Mouse (Mus musculus): ENCODE measurements around the gene Etv3. TPM values are rescaled to one million over a fixed set of nuclear protein-coding genes. Genes with fewer than 3 reads are reported as not detected.

Gene Etv3
- total and polyA plus RNA-seq, 3 experiments = 12.6 to 24.1 (median 16.8) TPM

GRCm38 (mm10) chr3:87528841-87529240, 3.6 kb downstream of the Etv3 start:
- Histone ChIP-seq H3K4me1 (ENCODE audit: control insufficient read depth in 1 of 2, insufficient read depth in 2 of 2) (peaks cover 9 to 38% of the 10 kb centered on the region in 2 experiments), H3K4me2 (ENCODE audit: insufficient read depth, low read depth, poor library complexity, severe bottlenecking) (no peak overlapping the region), H3K27me3 (replicated peaks) (no peaks in the 10 kb centered on the region), H3K27ac (ENCODE audit: insufficient read depth, low read depth) (no peak overlapping the region), H3K36me3 (replicated peaks in 1 of 2; ENCODE audit: control insufficient read depth in 1 of 2, insufficient read depth in 1 of 2, low read length in 1 of 2) (peaks cover 49 to 64% of the 10 kb centered on the region in 2 experiments), H3K79me2 (replicated peaks; ENCODE audit: control insufficient read depth, extremely low read depth, insufficient read depth, poor library complexity, severe bottlenecking) (peaks cover 30% of the 10 kb centered on the region), H3K9me3 (replicated peaks; ENCODE audit: low read length) (no peaks in the 10 kb centered on the region), H3K9ac (ENCODE audit: insufficient read depth, low read depth) (no peak overlapping the region), H3K4me3 (replicated peaks in 1 of 3; ENCODE audit: low read depth in 2 of 3, low read length in 2 of 3, poor library complexity in 1 of 3) (no peak overlapping the region)
- in situ Hi-C loops (cut with MboI; ENCODE audit: low pct_ligation_motif_present, low pct_unique_long_range_greater_than_20kb, low sequenced_read_pairs) (no loop called here), dilution Hi-C loops (cut with MboI; ENCODE audit: extremely low pct_ligation_motif_present, extremely low pct_unique_long_range_greater_than_20kb, low sequenced_read_pairs) (no loop called here)
- DNase-seq (ENCODE audit: extremely low read depth) = no peak
- no peak for TF ChIP-seq NELFE (IDR thresholded peaks at IDR 0.05; ENCODE audit: low read depth, low read length)
- no peak for TF ChIP-seq POLR2AphosphoS2 (IDR thresholded peaks at IDR 0.05; ENCODE audit: low read depth, low read length)

- Histone ChIP-seq H3K27me3 (replicated peaks) (no peaks in the 10 kb centered on the region), H3K4me1 (ENCODE audit: control insufficient read depth in 1 of 2, insufficient read depth in 2 of 2) (peaks cover 9 to 31% of the 10 kb centered on the region in 2 experiments), H3K27ac (ENCODE audit: insufficient read depth, low read depth) (no peak overlapping the region), H3K4me2 (ENCODE audit: insufficient read depth, low read depth, poor library complexity, severe bottlenecking) (no peak overlapping the region), H3K4me3 (replicated peaks in 1 of 3; ENCODE audit: low read depth in 2 of 3, low read length in 2 of 3, poor library complexity in 1 of 3) (no peak overlapping the region), H3K36me3 (replicated peaks in 1 of 2; ENCODE audit: control insufficient read depth in 1 of 2, insufficient read depth in 1 of 2, low read length in 1 of 2) (peaks cover 55 to 71% of the 10 kb centered on the region in 2 experiments), H3K9ac (ENCODE audit: insufficient read depth, low read depth) (no peak overlapping the region), H3K9me3 (replicated peaks; ENCODE audit: low read length) (no peaks in the 10 kb centered on the region), H3K79me2 (replicated peaks; ENCODE audit: control insufficient read depth, extremely low read depth, insufficient read depth, poor library complexity, severe bottlenecking) (peaks cover 30% of the 10 kb centered on the region)
- dilution Hi-C loops (cut with MboI; ENCODE audit: extremely low pct_ligation_motif_present, extremely low pct_unique_long_range_greater_than_20kb, low sequenced_read_pairs) (no loop called here), in situ Hi-C loops (cut with MboI; ENCODE audit: low pct_ligation_motif_present, low pct_unique_long_range_greater_than_20kb, low sequenced_read_pairs) (no loop called here)
- no peak for TF ChIP-seq USF2 (conservative IDR thresholded peaks at IDR 0.05; ENCODE audit: low read depth, low read length)
- no peak for TF ChIP-seq ZNF384 (IDR thresholded peaks at IDR 0.05; ENCODE audit: low read depth, low read length)
- no peak for TF ChIP-seq JUND (conservative IDR thresholded peaks at IDR 0.05; ENCODE audit: low read depth, low read length)
- no peak for TF ChIP-seq RAD21 (IDR thresholded peaks at IDR 0.05; ENCODE audit: low read depth, low read length)
- TF ChIP-seq MYC (IDR thresholded peaks at IDR 0.05; ENCODE audit: low read depth, low read length) = no peak
- no peak for TF ChIP-seq ZKSCAN1 (IDR thresholded peaks at IDR 0.05; ENCODE audit: borderline replicate concordance, low read depth, low read length)
- TF ChIP-seq GABPA (IDR thresholded peaks at IDR 0.05; ENCODE audit: insufficient replicate concordance, low read depth, low read length) = no peak
- DNase-seq (ENCODE audit: extremely low read depth) = no peak
Observed at GRCm38 (mm10) chr3:87529568-87529967, 4.4 kb downstream of the Etv3 start.

- dilution Hi-C loops (cut with MboI; ENCODE audit: extremely low pct_ligation_motif_present, extremely low pct_unique_long_range_greater_than_20kb, low sequenced_read_pairs) = no loop called here
- TF ChIP-seq CHD2 (IDR thresholded peaks at IDR 0.05; ENCODE audit: low read length) (no peak), KAT2A (IDR thresholded peaks at IDR 0.05; ENCODE audit: insufficient replicate concordance, low read length) (no peak)
- Histone ChIP-seq H3K4me1 (ENCODE audit: control insufficient read depth in 1 of 2, insufficient read depth in 2 of 2) (peaks cover 6 to 26% of the 10 kb centered on the region in 2 experiments), H3K9ac (ENCODE audit: insufficient read depth, low read depth) (no peak overlapping the region), H3K4me3 (replicated peaks in 1 of 3; ENCODE audit: low read depth in 2 of 3, low read length in 2 of 3, poor library complexity in 1 of 3) (no peak overlapping the region), H3K4me2 (ENCODE audit: insufficient read depth, low read depth, poor library complexity, severe bottlenecking) (no peak overlapping the region), H3K27me3 (replicated peaks) (no peaks in the 10 kb centered on the region), H3K36me3 (replicated peaks in 1 of 2; ENCODE audit: control insufficient read depth in 1 of 2, insufficient read depth in 1 of 2, low read length in 1 of 2) (peaks cover 62 to 78% of the 10 kb centered on the region in 2 experiments), H3K27ac (ENCODE audit: insufficient read depth, low read depth) (no peak overlapping the region), H3K79me2 (replicated peaks; ENCODE audit: control insufficient read depth, extremely low read depth, insufficient read depth, poor library complexity, severe bottlenecking) (peaks cover 30% of the 10 kb centered on the region), H3K9me3 (replicated peaks; ENCODE audit: low read length) (no peaks in the 10 kb centered on the region)
- no peak for DNase-seq (ENCODE audit: extremely low read depth)
- in situ Hi-C loops (cut with MboI; ENCODE audit: low pct_ligation_motif_present, low pct_unique_long_range_greater_than_20kb, low sequenced_read_pairs) = no loop called here
Observed at GRCm38 (mm10) chr3:87530234-87530633, 5.0 kb downstream of the Etv3 start.
